Mouse (Mus musculus) liver, embryonic 14.5 days (tissue): ENCODE results near the gene Pllp. TPM values are rescaled to one million over a fixed set of nuclear protein-coding genes. Genes with fewer than 3 reads are reported as not detected.

Source experiments
- ATAC-seq: fragments of 200-750 bp; cut with Nextera tagmentation; 2 replicates; pipeline ENCODE4 v1.8.0; 2017; ENCODE audit warnings: moderate number of reproducible peaks, mild to moderate bottlenecking, moderate library complexity; ENCODE audit not compliant: insufficient read depth
- DNase-seq, 3 experiments: peaks; one replicate each; pipeline ENCODE4 v3.0.0-alpha.2; 2012 to 2013; ENCODE audit warnings: low read depth in 3 of 3, low spot score in 3 of 3
- H3K27ac ChIP-seq: fragments of 300-500 bp; sonication (generic); 2 replicates; pipeline ENCODE4 v1.5.1; 2014; ENCODE audit warnings: moderate library complexity, mild to moderate bottlenecking, control low read depth, inconsistent platforms
- H3K27me3 ChIP-seq: fragments of 300-500 bp; sonication (generic); 2 replicates; pipeline ENCODE4 v1.6.1; 2014; ENCODE audit warnings: mild to moderate bottlenecking, low read length, moderate library complexity; ENCODE audit not compliant: control insufficient read depth, insufficient read depth
- H3K36me3 ChIP-seq: fragments of 300-500 bp; sonication (generic); replicated peaks from 2 replicates; pipeline ENCODE4 v1.6.1; 2014; ENCODE audit warnings: low read depth; ENCODE audit not compliant: control insufficient read depth, insufficient read depth
- H3K4me1 ChIP-seq, 2 experiments: fragments of 200-500 bp in 1 of 2; fragments of 300-500 bp in 1 of 2; sonication (generic) in 1 of 2; replicated peaks; 2 replicates each; pipeline ENCODE4 v1.6.1; 2012 to 2014; ENCODE audit warnings: antibody characterized with exemption in 1 of 2, inconsistent platforms in 1 of 2, low read length in 1 of 2; ENCODE audit not compliant: control insufficient read depth in 2 of 2, insufficient read depth in 2 of 2
- H3K4me2 ChIP-seq: fragments of 300-500 bp; sonication (generic); 2 replicates; pipeline ENCODE4 v1.6.1; 2014; ENCODE audit warnings: low read depth, mild to moderate bottlenecking, control low read depth, moderate library complexity
- H3K4me3 ChIP-seq, 2 experiments: fragments of 200-500 bp in 1 of 2; fragments of 300-500 bp in 1 of 2; sonication (generic) in 1 of 2; 2 replicates each; pipeline ENCODE4 v1.5.1; 2012 to 2014; ENCODE audit warnings: low read depth in 2 of 2, low read length in 2 of 2, mild to moderate bottlenecking in 2 of 2, control low read depth in 1 of 2, inconsistent platforms in 1 of 2, moderate library complexity in 1 of 2; ENCODE audit not compliant: insufficient read depth in 1 of 2
- H3K9ac ChIP-seq: fragments of 300-500 bp; sonication (generic); replicated peaks from 2 replicates; pipeline ENCODE4 v1.6.1; 2014; ENCODE audit warnings: mild to moderate bottlenecking, control low read depth, moderate library complexity
- H3K9me3 ChIP-seq: fragments of 300-500 bp; sonication (generic); 2 replicates; pipeline ENCODE4 v1.6.1; 2016; ENCODE audit warnings: low read length, mixed read lengths; ENCODE audit not compliant: control insufficient read depth
- CTCF ChIP-seq: IDR thresholded peaks from 2 replicates; pipeline ENCODE4 v1.5.1; 2016; ENCODE audit warnings: antibody characterized with exemption, low read depth, control low read depth
- EP300 ChIP-seq: IDR thresholded peaks from 2 replicates; pipeline ENCODE4 v1.6.1; 2016; ENCODE audit warnings: antibody characterized with exemption, low read depth
- WGBS: fragments of 180-500 bp; shearing (Covaris S2); extraction: QIAGEN DNeasy Blood & Tissue Kit; methylation state at CpG from one replicate; pipeline ENCODE4 v1.1.7; 2014; ENCODE audit not compliant: insufficient replicate concordance; 5-methylcytosine and 5-hydroxymethylcytosine counted together
- polyA plus RNA-seq, 2 experiments: library from polyadenylated mRNA; depleted of rRNA in 1 of 2; stranded (reverse) in 1 of 2; unstranded in 1 of 2; fragments of >200 nt; fragmentation: Nextera tagmentation in 1 of 2; extraction: Ambion mirVana in 1 of 2; gene quantifications; 2 replicates each; pipeline versions ENCODE4 v1.2.1 to v1.2.3; 2012 to 2014

The Pllp gene
- polyA plus RNA-seq, 2 experiments: 0.36 to 0.85 TPM

DNA sequence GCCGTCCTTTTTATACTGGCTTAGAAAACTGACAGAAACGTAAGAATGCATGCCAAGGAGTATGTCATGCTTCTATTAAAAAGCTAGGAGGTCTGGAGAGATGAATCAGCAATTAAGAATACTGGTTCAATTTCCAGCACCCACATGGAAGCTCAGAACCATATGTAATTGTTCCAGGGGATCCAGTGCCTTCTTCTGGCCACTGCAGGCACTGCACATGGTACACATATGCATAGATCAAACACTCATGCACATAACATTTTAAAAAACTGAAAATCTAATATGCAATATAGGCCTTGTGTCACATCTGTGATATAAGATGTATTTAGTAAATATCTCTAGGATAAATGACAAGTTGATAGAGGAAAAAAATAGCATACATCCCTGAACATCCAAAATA lies 38.0 kb downstream of the Pllp start:
- DNase-seq (no peak), ATAC-seq (no peak)
- Histone ChIP-seq H3K27ac (no peak overlapping the region), H3K4me2 (no peak overlapping the region), H3K27me3 (no peaks in the 10 kb centered on the region), H3K4me1 (peaks cover 4 to 7% of the 10 kb centered on the region in 2 experiments; a peak in 3 of 4 replicates), H3K9me3 (no peaks in the 10 kb centered on the region), H3K9ac (no peak overlapping the region), H3K36me3 (peaks cover 5% of the 10 kb centered on the region; the same call in 1 of the 2 replicates), H3K4me3 (no peak overlapping the region)
- 73% methylated on average over 2 of the region's 2 CpGs for WGBS
- no peak for TF ChIP-seq EP300
- peak; percentile 39; the same call in 1 of the 2 replicates for TF ChIP-seq CTCF

DNA sequence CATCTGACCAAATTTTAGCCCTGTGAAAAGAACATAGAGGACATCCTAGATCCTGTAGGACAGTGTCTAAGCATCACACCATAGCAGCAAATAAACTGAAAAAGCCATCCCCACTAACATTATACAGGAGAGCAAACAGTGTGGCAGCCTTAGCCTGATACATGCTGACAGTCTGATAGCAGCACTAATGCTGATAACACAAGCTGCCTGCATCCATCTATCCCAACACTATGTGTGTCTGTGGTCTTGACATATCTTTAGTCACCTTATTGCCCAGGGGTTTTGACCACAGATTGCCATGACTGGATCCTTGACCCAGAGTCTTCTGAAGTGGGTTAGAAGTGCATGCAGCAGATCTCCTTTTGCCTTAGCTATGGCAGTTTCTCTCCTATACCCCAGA lies 41.1 kb downstream of the Pllp start:
- Histone ChIP-seq H3K4me2 (no peak overlapping the region), H3K36me3 (peaks cover 12% of the 10 kb centered on the region), H3K9ac (no peak overlapping the region), H3K4me1 (peaks cover 4 to 7% of the 10 kb centered on the region in 2 experiments; a peak in 3 of 4 replicates), H3K9me3 (no peaks in the 10 kb centered on the region), H3K27ac (0 out of 2 replicates have a peak overlapping the region, but pooled peaks have one; percentile 20), H3K27me3 (no peaks in the 10 kb centered on the region), H3K4me3 (no peak overlapping the region)
- DNase-seq: peak in 1 of 3 experiments; percentile 9
- peak; percentile 85 for ATAC-seq
- no peak for TF ChIP-seq CTCF
- peak; percentile 75 for TF ChIP-seq EP300

DNA sequence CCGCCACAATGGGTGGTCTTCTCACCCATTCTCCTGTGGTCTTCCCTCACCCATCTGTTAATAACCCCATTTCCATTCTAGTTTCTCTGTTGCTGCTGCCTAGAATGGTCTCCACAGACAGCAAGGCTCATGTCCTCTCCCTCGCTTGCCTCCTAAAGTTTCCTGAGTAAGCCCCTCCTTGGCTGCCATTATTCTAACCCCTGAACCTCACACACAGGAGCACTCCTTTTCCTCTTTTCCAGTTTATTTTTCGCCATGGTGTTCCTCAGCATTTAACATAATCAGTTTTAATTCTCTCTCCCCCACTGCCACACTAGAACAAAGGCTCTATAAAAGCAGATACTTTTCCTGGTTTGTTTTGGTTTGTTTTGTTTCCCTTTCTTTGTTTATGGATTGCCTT lies 43.1 kb downstream of the Pllp start:
- Histone ChIP-seq H3K4me1 (peaks cover 4 to 9% of the 10 kb centered on the region in 2 experiments; a peak in 3 of 4 replicates), H3K27me3 (no peaks in the 10 kb centered on the region), H3K4me2 (no peak overlapping the region), H3K36me3 (peaks cover 8% of the 10 kb centered on the region), H3K4me3 (no peak overlapping the region), H3K9ac (no peak overlapping the region), H3K27ac (no peak overlapping the region), H3K9me3 (no peaks in the 10 kb centered on the region)
- 71% methylated on average over 3 of the region's 3 CpGs for WGBS
- no peak for TF ChIP-seq CTCF
- TF ChIP-seq EP300: no peak
- no peak for DNase-seq
- ATAC-seq: no peak

DNA sequence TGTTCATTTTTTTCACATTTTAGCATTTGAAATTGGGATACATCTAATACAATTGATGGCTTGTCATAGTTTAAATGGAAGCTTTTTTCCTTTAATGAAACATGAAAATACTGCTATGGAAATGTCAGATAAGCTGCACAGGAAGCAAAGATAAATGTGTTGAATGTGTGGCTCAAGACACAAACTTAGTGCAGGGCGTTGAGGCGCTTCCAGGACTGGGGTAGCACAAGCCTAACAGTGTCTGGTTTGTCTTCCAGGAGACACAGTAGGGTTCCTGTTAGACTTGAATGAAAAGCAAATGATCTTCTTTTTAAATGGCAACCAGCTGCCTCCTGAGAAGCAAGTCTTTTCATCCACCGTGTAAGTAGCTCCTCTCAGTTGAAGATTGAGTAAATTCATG lies 46.6 kb downstream of the Pllp start:
- H3K27ac ChIP-seq: no peak overlapping the region
- WGBS: 26% methylated on average over 3 of the region's 3 CpGs
- H3K4me1 ChIP-seq: peaks cover 0 to 2% of the 10 kb centered on the region in 2 experiments; a peak in 1 of 4 replicates
- no peak overlapping the region for H3K4me3 ChIP-seq
- H3K9me3 ChIP-seq: no peaks in the 10 kb centered on the region
- no peak for ATAC-seq
- H3K4me2 ChIP-seq: no peak overlapping the region
- H3K36me3 ChIP-seq: peaks cover 15% of the 10 kb centered on the region
- no peak overlapping the region for H3K9ac ChIP-seq
- no peak for DNase-seq
- no peaks in the 10 kb centered on the region for H3K27me3 ChIP-seq
- TF ChIP-seq CTCF (no peak), EP300 (no peak)

DNA sequence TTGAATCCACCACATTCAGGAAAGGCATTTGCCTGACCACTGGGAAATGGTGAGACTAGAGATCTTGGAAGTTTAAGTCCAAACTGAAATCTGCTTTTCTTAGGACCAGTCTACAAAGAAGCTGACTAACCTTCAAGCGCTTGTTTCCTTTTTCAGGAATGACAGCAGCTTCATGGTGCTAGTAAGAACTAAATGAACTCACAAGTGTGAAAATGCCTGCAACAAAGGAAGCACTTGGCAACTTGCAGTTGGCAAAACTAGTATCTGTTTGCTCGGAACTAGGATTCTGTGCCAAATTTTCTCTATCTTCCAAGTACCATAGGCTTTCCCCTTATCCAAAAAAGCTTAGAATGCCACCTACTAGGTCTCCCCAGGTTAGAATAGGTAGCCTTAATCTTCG lies 49.9 kb downstream of the Pllp start:
- peaks cover 14% of the 10 kb centered on the region for H3K36me3 ChIP-seq
- no peaks in the 10 kb centered on the region for H3K9me3 ChIP-seq
- 81% methylated on average over 3 of the region's 3 CpGs for WGBS
- H3K4me2 ChIP-seq: no peak overlapping the region
- ATAC-seq: no peak
- TF ChIP-seq EP300 (no peak), CTCF (no peak)
- H3K4me3 ChIP-seq: no peak overlapping the region
- H3K9ac ChIP-seq: no peak overlapping the region
- peaks cover 0 to 2% of the 10 kb centered on the region in 2 experiments; a peak in 1 of 4 replicates for H3K4me1 ChIP-seq
- H3K27me3 ChIP-seq: no peaks in the 10 kb centered on the region
- no peak overlapping the region for H3K27ac ChIP-seq
- no peak for DNase-seq
